Mouse (Mus musculus) embryonic facial prominence, embryonic 13.5 days (tissue): Measurements from ENCODE around the gene Stmn1. TPM values are rescaled to one million over a fixed set of nuclear protein-coding genes. Genes with fewer than 3 reads are reported as not detected.
A peak's percentile ranks its signal among the peaks of the same experiment; 100 is the strongest.

Experiments used
- ATAC-seq: fragments of 200-750 bp; cut with Nextera tagmentation; 2 replicates; pipeline ENCODE4 v1.8.0; 2017; ENCODE audit warnings: low read depth; ENCODE audit not compliant: insufficient number of reproducible peaks, insufficient read depth, low FRiP score, low TSS enrichment
- H3K27ac ChIP-seq: fragments of 300-500 bp; sonication (generic); 2 replicates; pipeline ENCODE4 v1.5.1; 2015; ENCODE audit warnings: moderate library complexity, mild to moderate bottlenecking, inconsistent platforms
- H3K27me3 ChIP-seq: fragments of 300-500 bp; sonication (generic); 2 replicates; pipeline ENCODE4 v1.6.1; 2015; ENCODE audit warnings: mild to moderate bottlenecking, inconsistent platforms
- H3K36me3 ChIP-seq: fragments of 300-500 bp; sonication (generic); 2 replicates; pipeline ENCODE4 v1.6.1; 2015; ENCODE audit warnings: mild to moderate bottlenecking, inconsistent platforms
- H3K4me1 ChIP-seq: fragments of 300-500 bp; sonication (generic); 2 replicates; pipeline ENCODE4 v1.6.1; 2015; ENCODE audit warnings: inconsistent platforms
- H3K4me2 ChIP-seq: fragments of 300-500 bp; sonication (generic); 2 replicates; pipeline ENCODE4 v1.6.1; 2015; ENCODE audit warnings: moderate library complexity, mild to moderate bottlenecking, inconsistent platforms
- H3K4me3 ChIP-seq: fragments of 300-500 bp; sonication (generic); 2 replicates; pipeline ENCODE4 v1.5.1; 2015; ENCODE audit warnings: mild to moderate bottlenecking, inconsistent platforms
- H3K9ac ChIP-seq: fragments of 300-500 bp; sonication (generic); 2 replicates; pipeline ENCODE4 v1.6.1; 2015; ENCODE audit warnings: mild to moderate bottlenecking, inconsistent platforms
- H3K9me3 ChIP-seq: fragments of 300-500 bp; sonication (generic); 2 replicates; pipeline ENCODE4 v1.6.1; 2016; ENCODE audit warnings: inconsistent platforms
- WGBS: fragments of 180-500 bp; shearing (Covaris S2); methylation state at CpG from one replicate; pipeline ENCODE4 v1.1.7; 2015; ENCODE audit warnings: mixed read lengths; 5-methylcytosine and 5-hydroxymethylcytosine counted together
- polyA plus RNA-seq: library from polyadenylated mRNA; unstranded; fragments of >200 nt; fragmentation: Nextera tagmentation; extraction: Ambion mirVana; gene quantifications from 2 replicates; pipeline ENCODE4 v1.2.1, GENCODE M21; 2015

Stmn1 gene
- 2,120 and 2,313 TPM in 2 replicates for polyA plus RNA-seq

GRCm38 (mm10) chr4:134468215-134468575, at the start of gene Stmn1:
TSS of gene Stmn1 (plus strand) at chr4:134468320.
- H3K36me3 ChIP-seq, result peaks cover 24% of the 10 kb centered on the region
- peak within 1 kb of the TSS; percentile 95 for H3K9ac ChIP-seq
- H3K4me3 ChIP-seq, result peak within 1 kb of the TSS; percentile 89
- peak; percentile 97 for ATAC-seq
- WGBS, result under 1% methylated on average over 30 of the region's 31 CpGs
- peaks cover 17% of the 10 kb centered on the region; the same call in 1 of the 2 replicates for H3K4me1 ChIP-seq
- H3K9me3 ChIP-seq, result no peaks in the 10 kb centered on the region
- H3K27ac ChIP-seq, result peak within 1 kb of the TSS; percentile 92
- H3K4me2 ChIP-seq, result peak within 1 kb of the TSS; percentile 95
- H3K27me3 ChIP-seq, result no peaks in the 10 kb centered on the region

GRCm38 (mm10) chr4:134421971-134422370, 46.1 kb upstream of the Stmn1 start:
- H3K36me3 ChIP-seq, result peaks cover 55% of the 10 kb centered on the region
- H3K4me3 ChIP-seq, result no peak overlapping the region
- no peak overlapping the region for H3K9ac ChIP-seq
- H3K4me1 ChIP-seq, result 0 out of 2 replicates have a peak, but pooled peaks cover 2% of the 10 kb centered on the region
- WGBS, result 51% methylated on average over 11 of the region's 11 CpGs
- no peaks in the 10 kb centered on the region for H3K27me3 ChIP-seq
- no peak for ATAC-seq
- H3K27ac ChIP-seq, result no peak overlapping the region
- H3K4me2 ChIP-seq, result no peak overlapping the region
- H3K9me3 ChIP-seq, result no peaks in the 10 kb centered on the region

DNA sequence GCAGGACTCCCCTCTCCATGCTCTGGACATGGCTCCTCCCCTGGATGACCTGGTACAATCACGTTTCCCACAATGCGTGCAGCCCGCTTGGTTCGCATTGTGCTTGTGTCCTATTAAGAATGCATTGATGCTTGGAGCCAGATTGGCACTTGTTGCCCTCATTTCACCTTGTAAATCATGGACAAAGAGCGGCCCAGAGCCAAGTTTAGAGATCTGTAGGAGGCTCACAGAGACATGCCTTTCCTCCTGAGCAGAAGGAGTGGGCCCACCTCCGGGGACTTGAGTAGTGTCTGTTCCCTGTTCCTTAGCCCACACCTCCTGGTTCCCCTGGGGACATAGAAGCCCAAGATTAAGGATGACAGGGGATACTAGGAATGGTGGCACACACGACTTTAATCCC, 44.2 kb upstream of the Stmn1 start:
- Histone ChIP-seq H3K36me3 (peaks cover 40% of the 10 kb centered on the region), H3K4me1 (0 out of 2 replicates have a peak, but pooled peaks cover 2% of the 10 kb centered on the region), H3K9ac (no peak overlapping the region), H3K27me3 (no peaks in the 10 kb centered on the region), H3K9me3 (no peaks in the 10 kb centered on the region), H3K4me3 (no peak overlapping the region), H3K4me2 (no peak overlapping the region), H3K27ac (no peak overlapping the region)
- ATAC-seq, result no peak
- 88% methylated on average over 7 of the region's 7 CpGs for WGBS

DNA sequence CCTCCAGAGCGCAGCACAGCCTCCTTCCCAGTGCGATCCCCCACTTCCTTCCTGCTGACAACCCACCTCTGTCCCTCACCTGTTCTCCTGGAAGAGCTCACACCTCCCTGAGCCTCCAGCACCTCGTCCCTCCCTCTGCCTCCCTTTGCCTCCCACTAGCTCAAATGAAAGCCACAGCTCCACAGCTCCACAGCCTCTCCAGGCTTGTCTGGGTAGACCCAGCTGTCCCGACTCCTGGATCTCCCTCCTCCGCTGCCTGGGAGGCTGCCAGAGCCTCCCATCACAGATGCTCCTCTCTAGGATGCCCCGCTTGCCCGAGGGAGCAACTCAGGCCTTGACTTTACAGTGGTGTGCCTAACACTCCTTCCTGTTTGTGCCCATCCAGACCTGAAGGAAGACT, 43.0 kb upstream of the Stmn1 start:
- WGBS, result 74% methylated on average over 7 of the region's 7 CpGs
- Histone ChIP-seq H3K36me3 (peaks cover 33% of the 10 kb centered on the region), H3K4me3 (no peak overlapping the region), H3K9me3 (no peaks in the 10 kb centered on the region), H3K27me3 (no peaks in the 10 kb centered on the region), H3K4me1 (peaks cover 7% of the 10 kb centered on the region), H3K9ac (no peak overlapping the region), H3K4me2 (no peak overlapping the region), H3K27ac (no peak overlapping the region)
- ATAC-seq, result no peak

DNA sequence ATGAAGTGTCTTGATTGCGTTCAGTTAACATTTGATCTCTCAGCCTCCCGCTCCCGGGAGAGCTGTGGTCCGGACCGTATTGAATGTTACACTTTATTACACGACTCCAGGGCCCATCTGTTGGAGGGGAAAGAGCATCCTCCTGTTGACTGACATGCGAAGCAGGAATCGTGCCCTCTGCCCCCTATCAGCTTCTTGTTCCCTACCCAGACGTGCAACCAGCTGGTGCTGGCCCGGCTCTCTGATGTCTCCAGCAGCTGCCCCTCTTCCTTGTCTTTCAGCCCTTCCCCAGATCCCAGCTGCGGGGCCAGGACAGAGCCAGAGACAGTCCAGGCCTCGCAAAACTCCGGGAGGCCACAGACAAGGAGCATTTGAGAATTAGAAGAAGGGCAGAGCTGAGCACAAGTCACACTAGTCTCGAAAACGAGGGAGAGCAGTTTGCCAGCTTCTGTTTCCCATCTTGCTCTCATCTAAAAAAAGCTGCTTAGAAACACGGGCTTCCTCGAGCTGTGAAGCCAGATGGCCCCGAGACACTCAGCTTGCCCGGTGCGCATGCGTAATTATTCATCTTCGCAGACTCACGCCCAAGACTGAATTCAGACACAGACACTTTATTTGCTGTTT, 37.6 kb upstream of the Stmn1 start:
- Histone ChIP-seq H3K9ac (peak overlapping the region; percentile 57; the same call in 1 of the 2 replicates), H3K27ac (peak overlapping the region; percentile 89), H3K9me3 (no peaks in the 10 kb centered on the region), H3K36me3 (peaks cover 14% of the 10 kb centered on the region), H3K4me1 (peaks cover 18% of the 10 kb centered on the region), H3K4me3 (peak overlapping the region; percentile 10; the same call in 1 of the 2 replicates), H3K27me3 (no peaks in the 10 kb centered on the region), H3K4me2 (peak overlapping the region; percentile 46)
- WGBS, result 23% methylated on average over 23 of the region's 23 CpGs
- no peak for ATAC-seq

DNA sequence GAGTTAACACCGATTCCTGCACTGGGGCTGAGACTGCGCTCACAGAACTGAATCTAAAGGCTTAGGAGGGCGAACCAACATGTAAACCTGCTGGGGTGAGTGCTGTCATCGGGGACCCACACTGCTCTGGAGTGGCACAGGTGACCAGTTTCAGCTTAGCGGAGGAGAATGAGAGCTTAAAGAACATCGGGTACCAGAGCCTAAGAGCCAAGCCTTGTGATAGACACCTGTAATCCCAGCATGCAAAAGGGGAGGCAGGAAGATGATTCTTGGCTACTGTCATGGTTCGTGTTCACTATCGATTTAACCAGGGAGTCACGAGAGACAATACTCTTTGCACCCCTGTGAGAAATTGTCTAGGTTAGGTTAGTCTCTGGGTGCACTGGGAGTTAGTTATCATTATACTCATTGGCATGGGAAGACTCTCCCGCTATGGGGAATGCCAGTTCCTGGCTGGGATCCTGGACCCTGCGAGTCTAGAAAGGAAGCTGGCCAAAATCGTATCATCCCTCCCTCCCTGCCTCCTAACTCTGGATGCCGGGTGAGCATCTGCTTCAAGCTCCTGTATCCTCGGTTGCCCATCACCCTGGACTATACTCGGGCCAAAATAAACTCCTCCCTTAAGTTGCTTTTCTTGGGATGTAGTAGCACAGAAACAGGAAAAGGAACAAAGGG, 35.3 kb upstream of the Stmn1 start:
- Histone ChIP-seq H3K36me3 (no peaks in the 10 kb centered on the region), H3K4me2 (no peak overlapping the region), H3K27me3 (no peaks in the 10 kb centered on the region), H3K9me3 (no peaks in the 10 kb centered on the region), H3K27ac (no peak overlapping the region), H3K9ac (no peak overlapping the region), H3K4me1 (peaks cover 18% of the 10 kb centered on the region), H3K4me3 (no peak overlapping the region)
- 85% methylated on average over 15 of the region's 15 CpGs for WGBS
- ATAC-seq, result no peak

GRCm38 (mm10) chr4:134436185-134436584, 31.9 kb upstream of the Stmn1 start:
- H3K27ac ChIP-seq, result no peak overlapping the region
- H3K4me3 ChIP-seq, result no peak overlapping the region
- no peak for ATAC-seq
- H3K9ac ChIP-seq, result no peak overlapping the region
- H3K4me1 ChIP-seq, result peaks cover 2% of the 10 kb centered on the region; the same call in 1 of the 2 replicates
- no peaks in the 10 kb centered on the region for H3K27me3 ChIP-seq
- WGBS, result 45% methylated on average over 7 of the region's 7 CpGs
- no peaks in the 10 kb centered on the region for H3K36me3 ChIP-seq
- H3K4me2 ChIP-seq, result no peak overlapping the region
- H3K9me3 ChIP-seq, result no peaks in the 10 kb centered on the region

DNA sequence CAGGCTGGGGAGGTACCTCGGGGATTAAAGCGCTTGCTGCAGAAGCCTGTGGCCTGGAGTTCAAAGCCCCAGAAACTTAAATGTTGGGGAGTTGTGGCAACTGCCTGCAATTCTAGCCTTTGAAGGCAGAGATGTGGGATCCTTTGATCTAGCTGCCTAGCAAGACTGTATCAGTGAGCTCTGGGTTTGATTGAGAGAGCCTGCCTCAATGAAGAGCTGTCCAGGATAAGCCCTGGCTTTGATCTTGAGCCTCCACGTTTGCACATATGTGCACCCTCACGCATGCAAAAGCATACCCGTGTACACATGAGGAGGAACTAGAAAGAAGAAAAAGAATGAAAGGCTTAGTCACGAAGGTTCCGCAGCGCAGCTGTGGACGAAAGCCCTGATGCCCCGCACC, 31.5 kb upstream of the Stmn1 start:
- no peak overlapping the region for H3K9ac ChIP-seq
- H3K36me3 ChIP-seq, result no peaks in the 10 kb centered on the region
- WGBS, result 55% methylated on average over 10 of the region's 10 CpGs
- no peak for ATAC-seq
- H3K4me3 ChIP-seq, result no peak overlapping the region
- H3K4me2 ChIP-seq, result no peak overlapping the region
- no peaks in the 10 kb centered on the region for H3K9me3 ChIP-seq
- no peak overlapping the region for H3K27ac ChIP-seq
- H3K27me3 ChIP-seq, result no peaks in the 10 kb centered on the region
- H3K4me1 ChIP-seq, result no peaks in the 10 kb centered on the region

- no peak overlapping the region for H3K27ac ChIP-seq
- no peak overlapping the region for H3K4me3 ChIP-seq
- H3K36me3 ChIP-seq, result no peaks in the 10 kb centered on the region
- no peaks in the 10 kb centered on the region for H3K27me3 ChIP-seq
- H3K9ac ChIP-seq, result no peak overlapping the region
- no peaks in the 10 kb centered on the region for H3K4me1 ChIP-seq
- no peaks in the 10 kb centered on the region for H3K9me3 ChIP-seq
- H3K4me2 ChIP-seq, result no peak overlapping the region
- no peak for ATAC-seq
- 75% methylated on average over 3 of the region's 3 CpGs for WGBS
These were observed 29.0 kb upstream of the Stmn1 start for GRCm38 (mm10) chr4:134439119-134439518.

GRCm38 (mm10) chr4:134439919-134440318, 28.2 kb upstream of the Stmn1 start:
- Histone ChIP-seq H3K27ac (no peak overlapping the region), H3K27me3 (no peaks in the 10 kb centered on the region), H3K36me3 (no peaks in the 10 kb centered on the region), H3K4me3 (no peak overlapping the region), H3K9ac (no peak overlapping the region), H3K4me1 (no peaks in the 10 kb centered on the region), H3K4me2 (no peak overlapping the region), H3K9me3 (no peaks in the 10 kb centered on the region)
- 85% methylated on average over 4 of the region's 4 CpGs for WGBS
- no peak for ATAC-seq

- H3K27me3 ChIP-seq, result no peaks in the 10 kb centered on the region
- ATAC-seq, result no peak
- no peak overlapping the region for H3K9ac ChIP-seq
- no peak overlapping the region for H3K4me2 ChIP-seq
- no peaks in the 10 kb centered on the region for H3K36me3 ChIP-seq
- no peaks in the 10 kb centered on the region for H3K4me1 ChIP-seq
- H3K4me3 ChIP-seq, result no peak overlapping the region
- no peaks in the 10 kb centered on the region for H3K9me3 ChIP-seq
- 85% methylated on average over 4 of the region's 4 CpGs for WGBS
- H3K27ac ChIP-seq, result no peak overlapping the region
These were observed 25.9 kb upstream of the Stmn1 start for GRCm38 (mm10) chr4:134442216-134442615.

GRCm38 (mm10) chr4:134443589-134443988, 24.5 kb upstream of the Stmn1 start:
- no peak overlapping the region for H3K4me3 ChIP-seq
- H3K9me3 ChIP-seq, result no peaks in the 10 kb centered on the region
- no peaks in the 10 kb centered on the region for H3K4me1 ChIP-seq
- ATAC-seq, result no peak
- 60% methylated on average over 7 of the region's 7 CpGs for WGBS
- no peak overlapping the region for H3K27ac ChIP-seq
- no peaks in the 10 kb centered on the region for H3K36me3 ChIP-seq
- H3K27me3 ChIP-seq, result no peaks in the 10 kb centered on the region
- H3K9ac ChIP-seq, result no peak overlapping the region
- no peak overlapping the region for H3K4me2 ChIP-seq
